Mouse (Mus musculus) midbrain, embryonic 15.5 days (tissue): ENCODE results near the gene Csf2. TPM values are rescaled to one million over a fixed set of nuclear protein-coding genes. Genes with fewer than 3 reads are reported as not detected.
"Not testable (repeated sequence)": the region's sequence is repeated elsewhere in the genome, so short reads cannot be mapped to it uniquely, and the experiment has no call there.

Experiments used
- ATAC-seq: fragments of 200-750 bp; cut with Nextera tagmentation; replicated peaks from 2 replicates; pipeline ENCODE4 v1.8.0; 2017; ENCODE audit warnings: moderate TSS enrichment
- H3K27ac ChIP-seq: fragments of 300-500 bp; sonication (generic); 2 replicates; pipeline ENCODE4 v1.5.1; 2015; ENCODE audit warnings: mild to moderate bottlenecking, inconsistent platforms
- H3K27me3 ChIP-seq: fragments of 300-500 bp; sonication (generic); replicated peaks from 2 replicates; pipeline ENCODE4 v1.6.1; 2015; ENCODE audit warnings: inconsistent platforms
- H3K36me3 ChIP-seq: fragments of 300-500 bp; sonication (generic); replicated peaks from 2 replicates; pipeline ENCODE4 v1.6.1; 2015; ENCODE audit warnings: inconsistent platforms
- H3K4me1 ChIP-seq: fragments of 300-500 bp; sonication (generic); 2 replicates; pipeline ENCODE4 v1.6.1; 2015; ENCODE audit warnings: inconsistent platforms
- H3K4me2 ChIP-seq: fragments of 300-500 bp; sonication (generic); 2 replicates; pipeline ENCODE4 v1.6.1; 2015; ENCODE audit warnings: inconsistent platforms, mild to moderate bottlenecking, moderate library complexity
- H3K4me3 ChIP-seq: fragments of 300-500 bp; sonication (generic); 2 replicates; pipeline ENCODE4 v1.5.1; 2015; ENCODE audit warnings: mild to moderate bottlenecking, inconsistent platforms
- H3K9ac ChIP-seq: fragments of 300-500 bp; sonication (generic); 2 replicates; pipeline ENCODE4 v1.6.1; 2015; ENCODE audit warnings: mild to moderate bottlenecking, inconsistent platforms
- H3K9me3 ChIP-seq: fragments of 300-500 bp; sonication (generic); 2 replicates; pipeline ENCODE4 v1.6.1; 2016; ENCODE audit warnings: inconsistent platforms
- WGBS: fragments of 180-500 bp; shearing (Covaris S2); methylation state at CpG from one replicate; pipeline ENCODE4 v1.1.7; 2015; ENCODE audit warnings: mixed read lengths; 5-methylcytosine and 5-hydroxymethylcytosine counted together
- polyA plus RNA-seq: library from polyadenylated mRNA; unstranded; fragments of >200 nt; fragmentation: Nextera tagmentation; extraction: Ambion mirVana; gene quantifications from 2 replicates; pipeline ENCODE4 v1.2.1, GENCODE M21; 2015

The Csf2 gene
- polyA plus RNA-seq, result not detected in 2 replicates

DNA sequence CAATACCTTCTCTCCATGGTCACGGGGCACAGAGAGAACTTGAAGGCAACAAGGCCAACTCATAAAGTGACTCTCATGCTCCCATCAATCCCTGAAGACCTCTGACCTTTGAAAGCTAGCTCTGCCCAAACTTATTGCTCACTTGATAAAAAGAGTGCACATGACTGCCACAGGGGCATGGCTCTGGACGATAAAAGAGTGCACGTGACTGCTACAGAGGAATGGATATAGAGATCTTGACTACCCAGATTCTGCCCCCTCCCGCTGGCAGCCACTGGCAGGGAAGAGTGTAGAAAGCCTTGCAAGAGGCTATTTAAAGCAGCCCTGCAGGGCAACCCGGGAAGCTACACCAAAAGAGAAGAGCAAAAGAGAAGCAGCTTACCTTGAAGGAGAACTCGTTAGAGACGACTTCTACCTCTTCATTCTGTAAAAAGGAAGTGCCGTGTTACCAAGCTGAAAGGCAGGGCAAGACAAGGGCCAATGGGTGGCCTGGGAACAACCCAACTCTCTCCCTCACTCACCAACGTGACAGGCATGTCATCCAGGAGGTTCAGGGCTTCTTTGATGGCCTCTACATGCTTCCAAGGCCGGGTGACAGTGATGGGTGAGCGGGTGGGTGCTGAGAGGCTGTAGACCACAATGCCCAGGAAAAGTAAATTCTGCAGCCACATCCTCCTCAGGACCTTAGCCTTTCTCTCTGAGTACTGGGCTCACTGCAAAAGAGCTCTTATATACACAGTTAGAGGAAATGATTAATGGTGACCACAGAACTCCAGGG, at the start of gene Csf2:
Csf2 (minus strand) TSS at position 728 of the 778 bp plus-strand sequence.
- 69% methylated on average over 11 of the region's 11 CpGs for WGBS
- Histone ChIP-seq H3K27me3 (no peaks in the 10 kb centered on the region), H3K27ac (no peak within 1 kb of the TSS), H3K4me3 (no peak within 1 kb of the TSS), H3K4me1 (no peaks in the 10 kb centered on the region), H3K36me3 (no peaks in the 10 kb centered on the region), H3K9ac (no peak within 1 kb of the TSS), H3K4me2 (no peak within 1 kb of the TSS), H3K9me3 (no peaks in the 10 kb centered on the region)
- ATAC-seq, result no peak

- H3K36me3 ChIP-seq, result no peaks in the 10 kb centered on the region
- no peak overlapping the region for H3K4me2 ChIP-seq
- H3K4me3 ChIP-seq, result no peak overlapping the region
- H3K27me3 ChIP-seq, result no peaks in the 10 kb centered on the region
- peaks cover 11% of the 10 kb centered on the region for H3K4me1 ChIP-seq
- H3K9me3 ChIP-seq, result no peaks in the 10 kb centered on the region
- no peak for ATAC-seq
- no peak overlapping the region for H3K27ac ChIP-seq
- no peak overlapping the region for H3K9ac ChIP-seq
Measured at GRCm38 (mm10) chr11:54298777-54299176, 49.3 kb upstream of the Csf2 start.

GRCm38 (mm10) chr11:54297471-54297870, 48.0 kb upstream of the Csf2 start:
- 87% methylated on average over 2 of the region's 2 CpGs for WGBS
- H3K4me3 ChIP-seq, H3K4me2 ChIP-seq, H3K9me3 ChIP-seq, H3K36me3 ChIP-seq, H3K9ac ChIP-seq, H3K27me3 ChIP-seq, H3K27ac ChIP-seq, H3K4me1 ChIP-seq, ATAC-seq: not testable (repeated sequence)

- no peaks in the 10 kb centered on the region for H3K4me1 ChIP-seq
- ATAC-seq, result no peak
- H3K4me2 ChIP-seq, result no peak overlapping the region
- H3K9me3 ChIP-seq, result no peaks in the 10 kb centered on the region
- no peak overlapping the region for H3K9ac ChIP-seq
- H3K4me3 ChIP-seq, result no peak overlapping the region
- no peaks in the 10 kb centered on the region for H3K27me3 ChIP-seq
- no peaks in the 10 kb centered on the region for H3K36me3 ChIP-seq
- 95% methylated on average over 1 of the region's 1 CpGs for WGBS
- no peak overlapping the region for H3K27ac ChIP-seq
Measured at GRCm38 (mm10) chr11:54296734-54297133, 47.3 kb upstream of the Csf2 start.

- WGBS, result 87% methylated on average over 4 of the region's 4 CpGs
- Histone ChIP-seq H3K4me1 (no peaks in the 10 kb centered on the region), H3K9me3 (no peaks in the 10 kb centered on the region), H3K36me3 (no peaks in the 10 kb centered on the region), H3K4me2 (no peak overlapping the region), H3K27me3 (no peaks in the 10 kb centered on the region), H3K27ac (no peak overlapping the region), H3K9ac (no peak overlapping the region), H3K4me3 (no peak overlapping the region)
- no peak for ATAC-seq
Measured at GRCm38 (mm10) chr11:54295971-54296370, 46.5 kb upstream of the Csf2 start.

DNA sequence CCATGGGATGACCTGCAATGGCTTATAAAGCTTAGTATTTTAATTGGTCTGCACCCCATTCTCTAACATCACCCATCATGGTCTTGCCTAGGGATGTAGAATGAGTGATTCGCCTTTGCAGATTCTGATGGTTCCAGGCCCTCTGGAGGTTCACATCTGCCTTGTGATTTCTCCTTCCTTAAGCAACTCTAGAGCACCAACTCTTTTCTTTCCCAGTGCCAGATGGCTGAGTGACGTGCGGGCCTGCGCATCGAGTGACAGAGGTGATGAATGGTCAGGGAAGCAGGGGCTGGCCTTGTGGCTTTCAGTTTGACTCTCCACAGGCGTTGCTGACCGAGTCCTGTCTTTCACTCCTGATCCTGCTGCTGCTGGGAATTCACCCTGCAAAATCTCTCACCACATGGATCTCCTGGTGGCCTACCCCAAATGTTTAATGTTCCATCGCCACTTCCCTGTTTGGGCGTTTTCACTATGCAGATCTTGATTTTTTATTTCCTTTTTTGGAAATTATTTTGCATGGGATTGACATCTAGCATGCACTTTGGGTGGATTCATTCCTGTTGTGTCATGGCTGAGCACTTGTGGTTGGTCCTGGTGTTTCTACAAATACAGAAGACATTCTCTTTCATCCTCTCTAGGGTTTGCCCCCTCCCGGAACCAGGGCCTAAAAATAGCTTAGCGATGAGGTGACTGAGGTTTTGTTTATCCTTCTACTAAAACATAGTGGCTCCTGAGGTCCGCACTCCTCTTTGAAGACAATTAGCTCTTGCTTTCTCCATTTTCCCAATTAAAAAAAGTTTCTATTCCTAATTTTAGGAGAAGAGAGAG, 44.7 kb upstream of the Csf2 start:
- Histone ChIP-seq H3K4me2 (no peak overlapping the region), H3K36me3 (no peaks in the 10 kb centered on the region), H3K4me1 (no peaks in the 10 kb centered on the region), H3K9me3 (no peaks in the 10 kb centered on the region), H3K27me3 (no peaks in the 10 kb centered on the region), H3K4me3 (no peak overlapping the region), H3K27ac (no peak overlapping the region), H3K9ac (no peak overlapping the region)
- no peak for ATAC-seq
- WGBS, result 81% methylated on average over 12 of the region's 12 CpGs

GRCm38 (mm10) chr11:54292163-54292562, 42.7 kb upstream of the Csf2 start:
- no peak overlapping the region for H3K4me3 ChIP-seq
- 91% methylated on average over 2 of the region's 2 CpGs for WGBS
- H3K36me3 ChIP-seq, result no peaks in the 10 kb centered on the region
- H3K4me1 ChIP-seq, result no peaks in the 10 kb centered on the region
- H3K27me3 ChIP-seq, result no peaks in the 10 kb centered on the region
- H3K9me3 ChIP-seq, result no peaks in the 10 kb centered on the region
- no peak overlapping the region for H3K4me2 ChIP-seq
- H3K9ac ChIP-seq, result no peak overlapping the region
- no peak overlapping the region for H3K27ac ChIP-seq
- no peak for ATAC-seq

GRCm38 (mm10) chr11:54287821-54288453, 38.5 kb upstream of the Csf2 start:
- Histone ChIP-seq H3K4me3 (no peak overlapping the region), H3K9ac (no peak overlapping the region), H3K27me3 (no peaks in the 10 kb centered on the region), H3K9me3 (no peaks in the 10 kb centered on the region), H3K4me1 (no peaks in the 10 kb centered on the region), H3K4me2 (no peak overlapping the region), H3K36me3 (no peaks in the 10 kb centered on the region), H3K27ac (no peak overlapping the region)
- WGBS, result 89% methylated on average over 8 of the region's 8 CpGs
- ATAC-seq, result no peak

DNA sequence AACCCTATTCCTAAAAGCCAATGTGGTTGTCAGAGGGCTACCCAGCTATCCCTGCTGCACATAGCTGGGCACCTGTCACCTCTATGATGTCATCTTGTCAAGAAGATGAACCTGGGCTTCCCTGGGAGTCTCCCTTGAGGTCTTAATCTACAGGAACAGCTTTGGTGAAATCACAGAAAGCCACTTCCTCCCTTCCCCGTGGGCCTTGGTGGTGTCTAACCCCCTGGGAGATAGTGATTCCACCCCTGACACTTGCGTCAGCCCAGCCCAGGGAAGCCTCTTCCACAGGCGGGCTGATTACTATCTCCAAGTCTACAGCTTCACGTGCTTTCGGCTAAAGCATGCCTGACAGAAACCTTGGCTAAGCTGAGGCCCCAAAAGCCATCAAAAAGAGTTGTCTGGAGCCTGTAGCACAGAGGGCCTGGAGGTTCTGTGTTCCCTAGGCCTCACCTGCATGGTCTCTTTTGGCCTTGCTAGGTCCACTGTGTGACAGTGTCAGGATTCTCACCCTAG, 22.0 kb upstream of the Csf2 start:
- Histone ChIP-seq H3K4me2 (no peak overlapping the region), H3K4me1 (no peaks in the 10 kb centered on the region), H3K9me3 (no peaks in the 10 kb centered on the region), H3K4me3 (no peak overlapping the region), H3K27me3 (no peaks in the 10 kb centered on the region), H3K36me3 (no peaks in the 10 kb centered on the region), H3K27ac (no peak overlapping the region), H3K9ac (no peak overlapping the region)
- 84% methylated on average over 5 of the region's 5 CpGs for WGBS
- no peak for ATAC-seq

- H3K27me3 ChIP-seq, result no peaks in the 10 kb centered on the region
- H3K27ac ChIP-seq, result no peak overlapping the region
- H3K4me1 ChIP-seq, result no peaks in the 10 kb centered on the region
- H3K9me3 ChIP-seq, result no peaks in the 10 kb centered on the region
- no peak overlapping the region for H3K4me2 ChIP-seq
- no peak overlapping the region for H3K9ac ChIP-seq
- H3K36me3 ChIP-seq, result no peaks in the 10 kb centered on the region
- H3K4me3 ChIP-seq, result no peak overlapping the region
- ATAC-seq, result no peak
- WGBS, result 87% methylated on average over 3 of the region's 3 CpGs
Measured at GRCm38 (mm10) chr11:54269191-54269896, 19.9 kb upstream of the Csf2 start.

DNA sequence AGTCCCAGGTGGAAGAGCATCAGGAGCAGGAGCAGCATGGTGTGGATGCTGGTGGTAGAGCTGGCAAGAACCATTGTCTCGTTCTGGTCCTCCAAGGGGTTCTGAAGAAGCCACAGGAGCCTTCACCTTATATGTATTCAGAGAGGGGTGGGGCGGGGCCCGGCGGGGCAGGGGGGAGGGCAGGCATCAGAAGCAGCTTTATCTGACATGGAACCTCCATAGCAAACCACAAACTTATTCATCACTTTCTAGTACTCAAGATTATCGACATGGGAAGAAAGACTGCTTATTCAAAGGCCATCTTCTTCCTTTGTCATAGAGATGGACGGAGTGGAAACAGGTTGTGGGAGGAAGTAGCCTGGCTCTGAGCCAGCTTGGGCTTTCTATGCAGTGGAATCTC, 17.7 kb upstream of the Csf2 start, which contains the start of gene Il3:
Il3 (minus strand) TSS at position 101 of the 400 bp plus-strand sequence.
- 89% methylated on average over 6 of the region's 6 CpGs for WGBS
- no peak within 1 kb of the TSS for H3K27ac ChIP-seq

GRCm38 (mm10) chr11:54264542-54264941, 15.1 kb upstream of the Csf2 start:
- Histone ChIP-seq H3K4me3 (no peak overlapping the region), H3K27ac (no peak overlapping the region), H3K27me3 (no peaks in the 10 kb centered on the region), H3K36me3 (no peaks in the 10 kb centered on the region), H3K9ac (no peak overlapping the region), H3K4me2 (no peak overlapping the region), H3K4me1 (no peaks in the 10 kb centered on the region), H3K9me3 (no peaks in the 10 kb centered on the region)
- WGBS, result 50% methylated on average over 2 of the region's 2 CpGs
- ATAC-seq, result no peak

More for the DNA sequence above, 17.7 kb upstream of the Csf2 start, which contains the start of gene Il3:
- ATAC-seq, result no peak
- Histone ChIP-seq H3K36me3 (no peaks in the 10 kb centered on the region), H3K4me1 (no peaks in the 10 kb centered on the region), H3K9me3 (no peaks in the 10 kb centered on the region), H3K4me2 (no peak within 1 kb of the TSS), H3K27me3 (no peaks in the 10 kb centered on the region), H3K4me3 (no peak within 1 kb of the TSS), H3K9ac (no peak within 1 kb of the TSS)
